Mouse (Mus musculus): Measurements from ENCODE around the gene Ncbp3.

Gene Ncbp3

GRCm38 (mm10) chr11:73047542-73047996 lies at the start of gene Ncbp3:
Gene Ncbp3, plus strand, starts transcription at chr11:73047783.
- DNase-seq, result peak; percentile 99

GRCm38 (mm10) chr11:72998771-72999170 lies 48.8 kb upstream of the Ncbp3 start, which contains the start of gene P2rx1:
Gene P2rx1, plus strand, starts transcription at chr11:72999103.
- DNase-seq, result peak; percentile 94

DNA sequence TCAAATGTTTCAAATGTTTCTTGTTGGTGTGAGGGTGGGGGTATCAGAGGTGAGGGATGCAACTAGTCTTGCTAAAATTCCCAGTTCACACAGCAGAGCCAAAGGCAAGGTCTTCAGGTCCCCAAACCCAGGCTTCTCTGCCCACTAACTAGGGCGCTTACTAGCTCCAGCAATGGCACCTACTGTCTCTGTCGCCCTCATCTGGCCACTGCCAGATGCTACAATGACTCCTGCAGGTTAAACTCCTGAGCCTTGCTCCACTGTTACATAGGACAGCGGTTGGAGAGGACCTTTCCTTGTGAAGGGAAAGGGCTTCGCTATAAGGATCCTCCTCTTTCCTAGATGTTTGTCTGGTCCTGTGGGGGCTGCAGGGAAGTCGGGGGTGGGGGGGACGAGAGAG lies 46.6 kb upstream of the Ncbp3 start:
- DNase-seq, result peak; percentile 95

DNA sequence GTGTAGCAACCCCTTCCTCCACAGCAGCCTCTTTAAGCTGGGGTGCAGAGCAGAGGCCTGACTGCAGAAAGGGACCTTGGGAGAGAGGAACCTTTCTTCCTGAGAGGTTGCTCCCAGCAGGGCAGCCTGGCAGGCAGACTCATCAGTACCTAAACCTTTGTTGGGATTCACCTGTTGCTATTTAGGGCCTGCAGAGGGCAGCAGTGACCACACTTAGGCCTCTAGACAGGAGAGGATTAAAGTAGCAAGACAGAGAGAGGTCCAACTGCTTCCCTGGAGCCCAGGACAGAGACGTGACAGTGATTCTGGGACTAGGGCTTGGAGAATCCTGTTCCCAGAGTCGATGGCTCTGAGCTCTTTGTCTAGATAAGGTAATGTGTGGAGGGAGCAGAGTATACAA lies 41.2 kb upstream of the Ncbp3 start:
- DNase-seq, result peak; percentile 95

DNA sequence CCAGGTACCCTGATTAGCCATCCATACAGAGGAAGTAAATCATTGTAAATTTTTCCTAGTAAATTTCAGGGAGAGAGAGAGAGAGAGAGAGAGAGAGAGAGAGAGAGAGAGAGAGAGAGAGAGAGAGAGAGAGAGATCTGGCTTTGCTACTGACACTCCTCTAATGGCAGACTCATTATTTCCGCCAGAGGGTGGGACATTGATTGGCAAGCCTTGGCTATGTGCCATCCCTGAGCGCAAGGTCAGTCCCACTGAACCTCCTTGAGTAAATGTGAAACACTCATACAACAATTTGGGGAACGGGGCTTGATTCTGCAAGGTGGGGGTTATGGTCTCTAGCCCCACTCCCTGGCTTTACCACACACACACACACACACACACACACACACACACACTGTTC lies 40.5 kb upstream of the Ncbp3 start:
- DNase-seq, result no peak

- DNase-seq, result no peak
Measured at GRCm38 (mm10) chr11:73007698-73008481, 39.7 kb upstream of the Ncbp3 start.

DNA sequence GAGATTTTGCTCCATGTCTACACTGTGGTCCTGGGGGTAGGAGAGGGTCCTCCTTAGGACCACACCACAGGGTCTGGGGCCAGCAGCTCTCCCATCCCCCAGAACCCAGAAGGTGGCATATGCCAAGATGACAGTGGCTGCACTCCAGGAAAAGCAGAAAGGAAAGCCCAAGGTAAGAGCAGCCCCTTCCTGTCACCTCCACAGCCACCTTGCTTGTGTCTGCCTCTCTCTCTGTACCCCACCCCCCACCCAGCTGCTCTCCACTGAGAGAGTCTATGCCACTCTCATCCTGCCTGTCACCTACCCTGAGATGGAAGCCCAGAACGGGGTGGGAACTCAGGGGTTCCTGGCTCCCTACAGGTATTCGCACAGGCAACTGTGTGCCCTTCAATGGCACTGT lies 38.8 kb upstream of the Ncbp3 start:
- DNase-seq, result no peak

- no peak for DNase-seq
Measured at GRCm38 (mm10) chr11:73009531-73010274, 37.9 kb upstream of the Ncbp3 start.

- DNase-seq, result no peak
Measured at GRCm38 (mm10) chr11:73013981-73014380, 33.6 kb upstream of the Ncbp3 start.

DNA sequence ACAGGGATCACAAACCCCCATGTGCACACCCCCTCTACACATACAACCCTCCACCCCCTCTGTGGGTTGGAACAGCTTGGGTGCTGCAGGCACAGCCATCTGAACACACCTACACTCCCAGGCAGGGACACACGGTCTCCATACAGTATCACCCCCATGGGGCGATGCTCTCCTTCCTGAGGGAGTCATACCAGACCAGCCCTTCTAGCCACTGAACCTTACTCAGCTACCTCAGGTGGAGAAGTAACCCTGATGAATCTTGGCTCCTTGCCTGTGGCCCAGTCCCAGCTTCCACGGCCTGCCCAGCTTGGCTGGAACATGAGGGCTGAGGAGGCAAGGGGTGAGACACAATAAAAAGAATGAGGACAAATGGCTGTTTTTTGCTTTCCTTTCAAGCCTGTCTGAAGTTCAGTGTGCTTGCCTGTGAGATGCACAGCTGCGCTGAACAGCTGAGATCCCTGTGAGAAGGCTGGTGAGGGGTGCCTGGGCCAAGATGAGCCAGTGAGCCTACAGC lies 32.7 kb upstream of the Ncbp3 start:
- peak; percentile 93 for DNase-seq

DNA sequence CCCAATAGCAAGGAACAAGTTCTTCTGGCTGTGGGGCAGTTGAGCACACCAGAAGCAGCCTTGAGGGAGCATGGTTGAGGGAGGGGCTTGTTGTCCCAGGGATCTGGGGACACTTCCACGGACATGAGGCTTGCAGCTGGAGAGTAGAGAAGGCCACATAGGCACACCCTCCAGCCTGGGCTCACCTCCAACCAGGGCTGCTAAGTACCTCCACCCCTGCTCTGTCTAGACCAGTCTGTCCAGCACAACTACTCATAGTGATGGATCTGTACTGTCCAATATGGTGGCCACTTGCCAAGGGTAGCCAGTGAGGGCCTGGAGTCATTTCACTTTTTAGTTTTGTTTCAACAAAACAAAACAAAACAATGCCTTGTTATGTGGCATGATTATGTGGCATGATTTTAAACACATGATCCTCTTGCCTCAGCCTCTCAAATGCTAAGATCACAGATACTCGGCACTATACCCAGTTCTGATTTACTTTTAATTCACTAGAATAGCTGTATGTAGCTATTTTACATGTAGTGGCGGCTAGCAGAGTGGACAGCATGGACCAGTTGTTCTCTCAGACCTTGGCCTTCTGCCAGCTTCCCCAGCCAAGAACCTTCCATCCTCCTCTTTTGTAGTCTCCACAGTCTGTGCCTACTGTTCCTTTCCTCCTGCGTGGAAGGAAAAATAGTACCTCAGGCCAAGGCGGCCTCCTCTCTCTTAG lies 32.0 kb upstream of the Ncbp3 start:
- peak; percentile 98 for DNase-seq

DNA sequence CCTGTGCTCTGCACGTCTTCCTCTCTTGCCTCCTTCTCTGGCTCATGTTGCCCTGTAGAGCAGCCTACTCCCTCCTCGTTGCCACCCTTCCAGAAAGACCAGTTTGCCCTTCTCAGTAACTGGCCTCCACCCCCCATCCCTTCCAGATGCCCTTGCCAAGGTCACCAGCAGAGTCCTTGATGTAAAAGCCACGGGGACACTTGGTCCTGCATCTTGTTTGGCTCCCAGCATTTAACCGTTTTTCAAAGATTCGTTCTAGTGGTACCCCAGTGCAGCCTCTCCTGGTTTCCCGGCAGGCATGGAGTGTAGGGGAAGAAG lies 31.5 kb upstream of the Ncbp3 start:
- no peak for DNase-seq

DNA sequence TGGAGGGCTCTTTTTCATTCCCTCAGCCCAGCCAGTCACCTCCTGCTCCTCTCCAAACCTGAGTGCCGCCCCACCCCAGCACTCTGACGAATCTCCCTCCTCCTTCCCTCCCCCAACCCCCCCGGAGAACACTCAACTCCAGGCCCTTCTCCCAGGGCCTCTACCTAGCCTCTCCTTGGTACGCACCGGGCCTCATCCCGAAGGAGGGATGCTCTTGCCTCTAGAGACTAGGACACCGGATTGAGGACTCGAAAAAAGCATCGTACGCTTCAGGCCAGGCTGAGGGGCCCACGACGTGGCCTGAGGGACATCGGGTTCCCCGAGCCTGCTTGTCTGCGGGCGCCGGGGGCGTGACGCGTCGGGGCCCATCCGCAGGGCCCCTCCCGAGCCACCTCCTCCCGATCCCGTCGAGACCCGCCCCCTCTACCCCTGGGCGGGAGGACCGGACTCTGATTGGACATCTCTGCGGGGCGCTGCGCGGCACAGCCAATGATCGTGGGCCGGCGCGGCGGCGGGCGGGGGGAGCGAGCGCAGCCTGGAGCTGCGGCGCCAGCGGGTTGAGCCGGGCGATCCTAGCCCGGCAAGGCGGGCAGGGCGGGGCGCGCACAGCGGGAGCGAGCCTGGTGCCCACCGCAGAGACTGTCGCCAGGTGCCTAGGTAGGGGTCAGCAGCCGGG lies 29.0 kb upstream of the Ncbp3 start, which contains the start of gene Camkk1:
Gene Camkk1, plus strand, starts transcription at position 538 of the 676 bp plus-strand sequence.
- peak; percentile 100 for DNase-seq

DNA sequence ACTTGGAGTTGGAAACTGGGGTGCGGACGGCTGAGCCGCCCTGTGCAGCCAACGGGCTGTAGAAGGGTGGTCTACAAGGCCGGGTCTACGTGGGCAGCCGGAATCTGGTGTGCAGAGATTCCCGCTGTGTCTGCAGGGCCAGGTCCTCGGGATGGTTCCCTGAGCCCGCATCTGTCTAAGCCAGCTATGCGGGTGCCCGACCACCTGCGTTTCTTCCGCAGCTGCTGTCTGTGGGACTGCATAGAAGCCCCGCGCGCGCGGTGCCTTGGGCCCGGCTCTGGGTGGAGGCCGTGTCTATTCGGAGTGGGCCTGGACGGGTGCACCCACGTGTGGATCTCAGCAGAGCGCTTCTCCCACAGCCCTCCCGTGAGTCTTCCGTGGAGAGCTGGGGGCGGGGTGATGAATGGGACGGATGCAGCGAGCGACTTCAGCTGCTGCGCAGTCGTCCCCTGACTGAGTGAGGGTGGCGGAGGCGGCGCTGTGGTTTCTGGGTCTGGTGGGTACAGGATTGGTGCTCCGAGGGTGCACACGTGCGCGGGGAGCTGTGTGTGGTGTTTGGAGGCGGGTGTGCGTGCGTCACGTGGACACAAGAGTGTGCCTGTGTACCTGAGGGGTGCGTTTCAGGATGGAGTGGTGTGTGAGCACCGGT lies 28.3 kb upstream of the Ncbp3 start:
- DNase-seq, result peak; percentile 96

GRCm38 (mm10) chr11:73020953-73021800 lies 26.4 kb upstream of the Ncbp3 start:
- DNase-seq, result no peak

GRCm38 (mm10) chr11:73023099-73023498 lies 24.5 kb upstream of the Ncbp3 start:
- DNase-seq, result peak; percentile 98

GRCm38 (mm10) chr11:73023827-73024226 lies 23.8 kb upstream of the Ncbp3 start:
- DNase-seq, result no peak

DNA sequence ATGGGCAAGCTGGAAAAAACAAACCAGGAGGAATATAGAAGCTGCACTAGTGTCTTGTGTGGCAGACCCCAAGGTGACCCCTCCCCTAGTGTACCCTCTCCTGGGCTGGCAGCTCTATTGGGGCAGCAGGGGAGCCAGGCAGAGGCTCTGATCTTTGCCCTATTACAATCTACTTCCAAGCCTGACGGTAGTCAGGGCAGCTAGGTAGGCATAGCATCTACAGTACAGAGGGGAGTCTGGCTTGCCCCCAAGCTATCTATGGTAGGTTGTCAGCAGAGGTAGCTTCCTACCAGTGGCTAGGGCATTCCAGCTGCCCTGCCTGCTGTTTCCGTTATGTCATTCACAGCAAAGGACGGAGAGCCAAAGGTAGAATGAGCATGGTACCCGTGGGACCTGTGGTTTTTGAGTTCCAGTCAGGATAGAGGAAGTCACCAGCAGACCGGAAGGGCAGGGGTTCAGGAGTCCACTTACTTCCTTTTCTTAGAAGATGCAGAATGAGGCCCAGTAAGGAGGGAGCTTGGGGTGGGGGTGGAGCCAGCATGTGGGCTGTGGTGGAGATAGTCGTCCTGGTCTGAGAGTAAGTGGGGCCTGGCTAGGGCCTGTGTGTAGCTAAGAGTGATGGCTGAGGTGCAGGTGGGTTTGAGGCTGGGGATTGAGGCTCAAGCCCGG lies 23.2 kb upstream of the Ncbp3 start:
- peak; percentile 97 for DNase-seq

DNA sequence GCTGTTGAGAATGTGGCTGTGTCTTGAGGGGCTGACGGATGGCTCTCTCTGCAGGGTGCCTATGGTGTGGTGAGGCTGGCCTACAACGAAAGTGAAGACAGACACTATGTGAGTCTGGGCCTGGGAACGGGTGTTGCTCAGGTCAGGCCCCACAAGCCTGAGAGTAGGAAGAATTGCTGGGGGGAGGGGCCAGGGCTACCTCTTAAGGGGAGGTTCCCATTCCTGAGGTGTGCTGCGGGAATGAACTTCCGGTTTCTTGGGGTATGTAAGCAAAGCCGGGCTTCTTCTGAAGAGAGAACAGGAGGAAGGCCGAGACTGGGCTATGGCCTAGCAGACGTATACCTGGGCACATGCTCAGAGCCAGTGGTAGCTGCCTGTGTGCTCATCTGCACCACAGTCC lies 20.6 kb upstream of the Ncbp3 start:
- no peak for DNase-seq

- DNase-seq, result peak; percentile 100
Measured at GRCm38 (mm10) chr11:73030821-73031498, 16.6 kb upstream of the Ncbp3 start.
